Mouse (Mus musculus) heart, adult 2 months (tissue): ENCODE results near the gene C1qc.
A peak's percentile ranks its signal among the peaks of the same experiment; 100 is the strongest.

Experiments
- CTCF ChIP-seq: fragments of 200-600 bp; IDR thresholded peaks from 2 replicates; pipeline ENCODE4 v1.8.1; 2022; ENCODE audit warnings: antibody characterized with exemption, mild to moderate bottlenecking, moderate library complexity
- EP300 ChIP-seq: fragments of 200-500 bp; IDR thresholded peaks from 2 replicates; pipeline ENCODE4 v1.6.1; 2011; ENCODE audit warnings: low read depth, low read length, control low read depth; ENCODE audit not compliant: insufficient read depth

DNA sequence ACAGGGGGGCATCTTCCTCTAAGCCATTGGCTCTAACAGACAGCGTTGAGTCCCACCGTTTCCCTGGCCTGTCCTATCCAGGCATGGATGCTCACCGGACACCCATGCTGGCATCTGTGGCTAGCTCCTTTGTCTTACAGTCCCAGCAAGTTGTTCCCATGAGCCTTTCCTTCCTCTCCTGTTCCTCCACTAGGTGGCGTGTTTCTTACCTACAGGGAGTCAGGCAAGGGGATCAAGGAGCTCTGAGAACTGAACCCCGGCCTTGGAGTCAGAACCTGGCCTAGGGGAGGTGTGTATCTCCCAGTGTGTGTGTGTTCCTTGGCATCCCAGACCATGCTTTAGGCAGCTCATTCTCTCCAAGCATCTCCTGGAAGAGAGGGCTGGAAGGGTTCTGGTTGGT lies 36.1 kb upstream of the C1qc start:
- TF ChIP-seq EP300 (no peak), CTCF (peak; percentile 56)
